In genomic region chr7:130407622-130408021, GRCm38 (mm10) we compare ENCODE assay signal across 18 mouse cellular contexts.
DNase-seq lines count a peak whose midpoint lies in the region; ATAC-seq and TF ChIP-seq lines count a peak whose summit lies in the region.
"Had no signal": no experiment of that assay in that cellular context is flagged by ENCODE, and none has a peak within 500 bp of the region (broad histone marks: within the 10 kb centered on the region; RNA-seq: fewer than 3 reads in every experiment).

No protein-coding gene starts in this region.

- TF ChIP-seq CTCF in lung, embryonic 14.5 days (IDR thresholded peaks at IDR 0.05; ENCODE audit: low read depth), result no peak

- DNase-seq in heart, adult 9 months (ENCODE audit: low spot score in 2 of 2), result no peak
- no peak for DNase-seq in lung, embryonic 14.5 days
- no peak for DNase-seq in lung, postnatal 10 days
- DNase-seq in limb, embryonic 10.5 days (ENCODE audit: low spot score), result no peak
- no peak for DNase-seq in urinary bladder, postnatal 4 days (ENCODE audit: low spot score in 2 of 2)
- no peak for DNase-seq in forebrain, embryonic 11.5 days (ENCODE audit: low spot score)
- DNase-seq: adrenal gland, postnatal 25 days; cerebellum, postnatal 10 days; embryo, embryonic 11 days; gastrocnemius, postnatal 36 days; layer of hippocampus, adult 9-11 months; liver, postnatal 0 days; lung, postnatal 4 days; right cerebral cortex, postnatal 4 days had no signal

- H3K4me2 ChIP-seq in heart, embryonic 16.5 days (ENCODE audit: low read depth, low read length), result peak overlapping the region; percentile 10
- H3K4me2 ChIP-seq in lung, embryonic 14.5 days, result no peak overlapping the region
- no peak overlapping the region for H3K4me2 ChIP-seq in forebrain, embryonic 11.5 days (ENCODE audit: low read depth, low read length, severe bottlenecking)
- H3K4me2 ChIP-seq: hindbrain, embryonic 13.5 days; midbrain, embryonic 12.5 days; neural tube, embryonic 15.5 days had no signal

- H3K27me3 ChIP-seq in heart, embryonic 16.5 days (ENCODE audit: control insufficient read depth, insufficient read depth, low read length), result no peaks in the 10 kb centered on the region
- H3K27me3 ChIP-seq in lung, embryonic 14.5 days (ENCODE audit: insufficient read depth, low read length), result no peaks in the 10 kb centered on the region
- no peaks in the 10 kb centered on the region for H3K27me3 ChIP-seq in limb, embryonic 10.5 days (ENCODE audit: low read depth, poor library complexity, severe bottlenecking)
- H3K27me3 ChIP-seq in forebrain, embryonic 11.5 days (ENCODE audit: control insufficient read depth, insufficient read depth, low read length), result no peaks in the 10 kb centered on the region
- H3K27me3 ChIP-seq: hindbrain, embryonic 13.5 days; midbrain, embryonic 12.5 days; neural tube, embryonic 15.5 days had no signal

- ATAC-seq in heart, embryonic 16.5 days (replicated peaks; ENCODE audit: extremely low read depth, insufficient read depth, low FRiP score), result peak; percentile 83
- no peak for ATAC-seq in lung, embryonic 14.5 days (ENCODE audit: insufficient read depth)
- no peak for ATAC-seq in forebrain, embryonic 11.5 days (replicated peaks; ENCODE audit: low FRiP score)
- ATAC-seq: liver, postnatal 0 days had no signal

- H3K9ac ChIP-seq in heart, embryonic 16.5 days (ENCODE audit: low read length), result no peak overlapping the region
- H3K9ac ChIP-seq in lung, embryonic 14.5 days, result no peak overlapping the region
- H3K9ac ChIP-seq in forebrain, embryonic 11.5 days (ENCODE audit: low read length), result no peak overlapping the region
- H3K9ac ChIP-seq: hindbrain, embryonic 13.5 days; liver, postnatal 0 days; midbrain, embryonic 12.5 days; neural tube, embryonic 15.5 days had no signal

- H3K9me3 ChIP-seq in heart, embryonic 16.5 days (replicated peaks; ENCODE audit: control insufficient read depth, low read length), result no peaks in the 10 kb centered on the region
- H3K9me3 ChIP-seq in lung, embryonic 14.5 days (ENCODE audit: low read depth, low read length), result no peaks in the 10 kb centered on the region
- H3K9me3 ChIP-seq in limb, embryonic 10.5 days (replicated peaks), result no peaks in the 10 kb centered on the region
- no peaks in the 10 kb centered on the region for H3K9me3 ChIP-seq in forebrain, embryonic 11.5 days (ENCODE audit: control insufficient read depth, low read length)
- H3K9me3 ChIP-seq: hindbrain, embryonic 13.5 days; midbrain, embryonic 12.5 days; neural tube, embryonic 15.5 days had no signal

- H3K27ac ChIP-seq in heart, embryonic 16.5 days (ENCODE audit: low read length), result peak overlapping the region; percentile 8; the same call in 1 of the 2 replicates
- H3K27ac ChIP-seq in lung, embryonic 14.5 days (ENCODE audit: low read depth), result 0 out of 2 replicates have a peak overlapping the region, but pooled peaks have one; percentile 9
- peak overlapping the region; percentile 66 for H3K27ac ChIP-seq in limb, embryonic 10.5 days
- no peak overlapping the region for H3K27ac ChIP-seq in forebrain, embryonic 11.5 days (ENCODE audit: low read depth, low read length)
- H3K27ac ChIP-seq: hindbrain, embryonic 13.5 days; midbrain, embryonic 12.5 days; neural tube, embryonic 15.5 days had no signal

- H3K4me3 ChIP-seq in heart, embryonic 16.5 days (ENCODE audit: low read length), result no peak overlapping the region
- H3K4me3 ChIP-seq in lung, embryonic 14.5 days (ENCODE audit: low read depth, low read length), result no peak overlapping the region
- H3K4me3 ChIP-seq in limb, embryonic 10.5 days, result no peak overlapping the region
- H3K4me3 ChIP-seq in forebrain, embryonic 11.5 days (ENCODE audit: low read depth, low read length), result no peak overlapping the region
- H3K4me3 ChIP-seq: hindbrain, embryonic 13.5 days; midbrain, embryonic 12.5 days; neural tube, embryonic 15.5 days had no signal

- H3K4me1 ChIP-seq in heart, embryonic 16.5 days (ENCODE audit: control insufficient read depth, insufficient read depth, low read length), result peaks cover 11% of the 10 kb centered on the region
- no peaks in the 10 kb centered on the region; the same call in 1 of the 2 replicates for H3K4me1 ChIP-seq in lung, embryonic 14.5 days (ENCODE audit: insufficient read depth)
- H3K4me1 ChIP-seq in limb, embryonic 10.5 days, result peaks cover 20% of the 10 kb centered on the region
- no peaks in the 10 kb centered on the region for H3K4me1 ChIP-seq in forebrain, embryonic 11.5 days (replicated peaks; ENCODE audit: control insufficient read depth, insufficient read depth, low read length)
- H3K4me1 ChIP-seq: hindbrain, embryonic 13.5 days; midbrain, embryonic 12.5 days had no signal

- no peaks in the 10 kb centered on the region for H3K36me3 ChIP-seq in heart, embryonic 16.5 days (ENCODE audit: control insufficient read depth, insufficient read depth)
- no peaks in the 10 kb centered on the region for H3K36me3 ChIP-seq in lung, embryonic 14.5 days (ENCODE audit: insufficient read depth)
- no peaks in the 10 kb centered on the region for H3K36me3 ChIP-seq in limb, embryonic 10.5 days
- no peaks in the 10 kb centered on the region for H3K36me3 ChIP-seq in forebrain, embryonic 11.5 days (ENCODE audit: control insufficient read depth, insufficient read depth, low read length)
- H3K36me3 ChIP-seq: midbrain, embryonic 12.5 days; neural tube, embryonic 15.5 days had no signal

- WGBS in heart, embryonic 16.5 days, result 42% methylated on average over 10 of the region's 10 CpGs
- 77% methylated on average over 10 of the region's 10 CpGs for WGBS in lung, embryonic 14.5 days
- 88% methylated on average over 10 of the region's 10 CpGs for WGBS in limb, embryonic 10.5 days
- WGBS in forebrain, embryonic 11.5 days, result 86% methylated on average over 10 of the region's 10 CpGs
